Mouse (Mus musculus): Measurements from ENCODE around the gene 4930438A08Rik.
"Not testable (repeated sequence)": the region's sequence is repeated elsewhere in the genome, so short reads cannot be mapped to it uniquely, and the experiment has no call there.

The 4930438A08Rik gene

GRCm38 (mm10) chr11:58274572-58274971 is at the start of gene 4930438A08Rik:
TSS of gene 4930438A08Rik (plus strand) at chr11:58274799.
- no peak for DNase-seq (ENCODE audit: low spot score in 2 of 2)

GRCm38 (mm10) chr11:58224872-58225271 is 49.7 kb upstream of the 4930438A08Rik start:
- not testable (repeated sequence) for DNase-seq (ENCODE audit: low spot score in 2 of 2)

GRCm38 (mm10) chr11:58225655-58226054 is 48.9 kb upstream of the 4930438A08Rik start:
- DNase-seq (ENCODE audit: low spot score in 2 of 2), result peak; percentile 57 to 70

GRCm38 (mm10) chr11:58226425-58226824 is 48.2 kb upstream of the 4930438A08Rik start:
- DNase-seq (ENCODE audit: low spot score in 2 of 2), result no peak

DNA sequence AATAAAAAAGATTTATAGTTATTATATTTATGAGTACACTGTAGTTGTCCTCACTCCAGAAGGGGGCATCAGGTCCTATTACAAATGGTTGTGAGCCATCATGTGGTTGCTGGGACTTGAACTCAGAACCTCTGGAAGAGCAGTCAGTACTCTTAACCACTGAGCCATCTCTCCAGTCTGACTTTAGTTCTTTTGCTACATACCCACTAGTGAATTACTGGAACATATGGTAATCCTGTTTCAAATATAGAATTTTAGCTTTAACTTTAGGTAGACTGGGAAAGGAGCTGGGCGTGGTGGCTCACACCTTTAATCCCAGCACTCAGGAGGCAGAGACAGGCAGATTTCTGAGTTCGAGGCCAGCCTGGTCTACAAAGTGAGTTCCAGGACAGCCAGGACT is 46.6 kb upstream of the 4930438A08Rik start:
- not testable (repeated sequence) for DNase-seq (ENCODE audit: low spot score in 2 of 2)

DNA sequence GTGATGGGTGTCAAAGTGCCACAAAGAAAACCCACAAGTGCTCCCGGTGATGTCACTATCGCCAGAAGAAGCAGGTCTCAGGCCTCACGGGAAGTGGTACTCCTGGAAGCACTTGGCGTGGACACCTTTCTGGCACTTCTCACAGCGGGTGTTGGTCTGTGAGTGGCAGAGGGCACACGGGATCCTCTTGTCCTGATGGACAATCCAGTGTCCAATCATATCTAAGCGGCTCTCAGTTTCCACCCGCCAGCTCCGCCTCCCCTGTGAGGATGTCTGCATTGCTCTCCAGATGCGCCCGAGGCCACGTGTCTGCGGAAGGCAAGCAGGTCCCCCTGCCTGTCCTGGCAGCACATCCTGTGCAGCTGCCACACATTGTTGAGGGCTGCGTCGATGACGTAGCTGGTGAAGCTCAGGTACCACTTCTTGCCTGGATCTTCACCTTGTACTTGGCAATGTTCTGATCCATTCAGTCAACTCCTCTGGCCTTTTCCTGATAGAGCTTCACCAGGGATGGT is 44.1 kb upstream of the 4930438A08Rik start:
- DNase-seq (ENCODE audit: low spot score in 2 of 2), result no peak

GRCm38 (mm10) chr11:58231156-58231555 is 43.4 kb upstream of the 4930438A08Rik start:
- DNase-seq (ENCODE audit: low spot score in 2 of 2), result no peak

DNA sequence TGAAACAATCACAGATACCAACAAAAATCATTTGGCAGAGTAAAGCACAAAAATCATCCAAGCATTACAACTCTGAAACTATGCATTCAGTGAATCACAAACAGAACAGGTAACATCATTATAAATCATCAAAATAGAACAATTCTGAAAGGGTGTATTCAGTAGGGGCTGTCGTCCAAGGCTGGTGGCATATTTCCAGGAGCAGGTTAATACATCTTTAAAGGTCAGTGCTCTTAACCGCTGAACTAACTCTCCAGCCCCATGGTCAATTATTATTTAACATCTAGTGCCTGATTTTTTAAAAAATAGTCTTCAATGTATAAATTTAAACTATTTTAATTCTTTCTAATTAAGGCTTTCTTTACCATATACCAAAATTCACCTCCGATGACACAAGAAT is 40.0 kb upstream of the 4930438A08Rik start:
- not testable (repeated sequence) for DNase-seq (ENCODE audit: low spot score in 2 of 2)

- DNase-seq (ENCODE audit: low spot score in 2 of 2), result no peak
These were observed 39.4 kb upstream of the 4930438A08Rik start for GRCm38 (mm10) chr11:58235152-58235551.

DNA sequence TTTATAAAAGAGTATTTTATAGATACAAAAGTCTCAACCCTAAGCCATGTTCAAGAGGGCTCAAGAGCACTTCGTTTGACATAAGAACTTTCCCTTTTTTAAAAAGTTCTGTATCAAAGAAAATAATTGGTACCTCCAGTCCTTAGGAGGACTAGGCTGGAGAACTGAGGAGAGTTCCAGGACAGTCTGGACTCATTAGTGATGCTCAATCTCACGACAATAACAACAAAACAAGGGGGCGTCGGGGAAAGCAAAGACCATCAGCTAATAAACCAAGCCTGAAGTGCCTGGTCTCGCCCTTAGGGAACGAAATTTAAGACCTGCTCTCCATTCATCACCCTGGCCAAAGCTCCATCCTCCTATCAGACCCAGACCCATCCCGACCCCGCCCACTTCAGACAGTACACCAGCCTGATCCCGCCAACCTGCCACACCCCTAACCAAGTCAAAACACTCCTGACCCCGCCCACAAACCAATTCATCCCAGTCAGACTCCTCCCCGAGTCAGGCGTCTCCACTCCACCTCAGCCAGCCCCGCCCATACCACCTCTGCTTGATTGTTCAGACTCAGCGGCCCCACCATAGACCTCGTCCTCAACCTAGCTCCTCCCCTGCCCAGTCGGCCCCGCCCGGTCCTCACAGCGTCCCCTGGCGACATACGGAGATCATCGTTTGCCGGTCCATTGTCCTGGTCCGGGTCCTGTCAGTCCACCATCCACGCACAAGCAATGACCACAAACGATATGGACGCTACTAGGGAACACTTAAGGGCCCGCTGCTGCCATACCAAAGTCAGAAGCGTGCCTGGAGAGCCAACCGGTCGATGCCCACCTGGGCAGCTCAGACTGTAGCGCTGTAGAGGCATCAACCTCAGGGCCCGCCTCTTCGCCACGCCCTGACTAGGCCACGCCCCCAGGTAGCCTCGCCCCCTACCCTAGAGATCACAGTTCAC is 35.5 kb upstream of the 4930438A08Rik start:
- no peak for DNase-seq (ENCODE audit: low spot score in 2 of 2)

DNA sequence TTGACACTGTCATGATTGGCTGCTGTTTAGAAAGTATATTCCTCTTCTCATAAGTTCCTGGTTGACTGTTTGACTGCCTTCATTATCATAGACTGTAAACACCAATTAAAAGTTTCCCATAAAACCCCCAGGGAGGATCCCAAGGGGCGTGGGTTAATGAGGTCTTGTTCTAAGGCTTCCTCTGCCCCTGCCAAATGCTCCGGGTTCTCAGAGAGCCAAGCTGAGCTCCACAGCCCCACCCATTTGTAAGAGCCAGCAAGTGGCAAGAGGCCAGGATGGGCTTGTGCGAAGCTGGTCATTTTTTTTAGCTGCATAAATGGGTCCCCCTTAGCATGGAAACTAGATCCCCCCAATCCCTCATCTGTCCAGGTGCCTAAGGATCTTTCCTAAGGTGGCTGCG is 27.3 kb upstream of the 4930438A08Rik start:
- no peak for DNase-seq (ENCODE audit: low spot score in 2 of 2)

DNA sequence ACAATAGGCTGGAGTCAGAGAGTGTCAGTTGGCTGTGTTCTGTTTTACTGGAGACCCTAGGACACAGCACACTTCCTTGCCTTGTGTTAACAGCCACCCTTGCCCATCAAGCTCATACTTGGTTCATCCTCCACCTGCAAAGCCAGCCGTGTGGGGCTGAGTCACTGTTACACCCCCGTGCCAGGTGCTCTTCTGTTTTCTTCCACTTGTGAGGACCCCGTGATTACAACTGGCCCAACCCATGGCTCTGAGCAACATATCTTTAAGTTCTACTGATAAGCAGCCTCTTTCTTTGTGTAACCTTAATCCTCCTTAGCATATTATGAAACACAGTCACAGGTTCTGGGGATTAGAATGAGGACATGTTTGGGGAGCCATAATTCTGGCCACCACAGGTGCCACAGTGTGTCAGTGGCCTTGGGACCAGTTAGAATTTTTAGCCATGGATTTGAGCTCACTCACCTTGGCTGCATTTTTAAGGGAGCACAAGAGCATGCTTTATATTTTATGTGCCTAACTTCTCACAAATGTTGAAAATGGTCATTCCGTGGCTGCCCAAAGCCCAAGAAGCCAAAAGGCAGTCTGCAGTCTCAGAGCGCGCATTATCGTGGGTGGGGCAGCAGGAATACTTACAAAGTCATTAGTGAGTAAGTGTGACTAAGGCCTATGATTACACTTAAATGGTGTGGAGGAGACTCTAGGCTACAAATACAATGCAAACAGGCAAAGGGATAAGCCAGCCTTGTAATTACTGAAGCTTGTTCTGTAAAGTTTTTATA is 25.2 kb upstream of the 4930438A08Rik start:
- no peak for DNase-seq (ENCODE audit: low spot score in 2 of 2)

DNA sequence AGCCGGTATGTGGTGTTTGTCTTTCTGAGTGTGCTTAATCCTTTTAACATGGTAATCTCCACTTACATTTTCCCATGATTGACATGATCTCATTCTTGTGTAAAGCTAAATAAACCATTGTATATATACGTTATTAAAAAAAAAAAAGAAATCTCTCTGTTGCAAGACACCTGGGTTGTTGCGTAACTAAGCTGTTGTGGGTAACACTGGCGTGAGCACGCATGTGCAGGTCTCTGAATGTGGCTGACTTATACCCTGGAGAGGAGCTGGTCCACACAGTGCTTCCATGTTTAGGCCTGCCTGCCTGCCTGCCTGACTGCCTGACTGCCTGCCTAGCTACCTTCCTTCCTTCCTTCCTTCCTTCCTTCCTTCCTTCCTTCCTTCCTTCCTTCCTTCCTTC is 24.0 kb upstream of the 4930438A08Rik start:
- no peak for DNase-seq (ENCODE audit: low spot score in 2 of 2)

DNA sequence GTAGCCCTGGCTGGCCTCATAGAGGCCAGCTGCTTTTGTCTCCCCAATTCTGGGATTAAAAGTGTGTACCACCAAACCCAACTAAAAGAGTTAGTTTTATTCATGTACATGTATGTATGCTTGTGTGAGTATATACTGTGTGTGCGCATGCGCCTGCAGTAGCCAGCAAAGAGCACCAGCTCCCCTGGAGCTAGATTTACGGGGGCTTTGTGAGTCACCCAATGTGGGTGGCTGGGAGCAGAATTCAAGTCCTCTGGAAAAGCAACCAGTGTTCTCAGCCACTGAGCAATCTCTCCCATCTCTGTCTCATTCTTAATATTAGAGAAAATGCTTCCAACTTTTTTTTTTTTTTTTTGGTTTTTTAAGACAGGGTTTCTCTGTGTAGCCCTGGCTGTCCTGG is 20.2 kb upstream of the 4930438A08Rik start:
- peak; percentile 21 to 29 for DNase-seq (ENCODE audit: low spot score in 2 of 2)

- no peak for DNase-seq (ENCODE audit: low spot score in 2 of 2)
These were observed 16.8 kb upstream of the 4930438A08Rik start for GRCm38 (mm10) chr11:58257816-58258215.

DNA sequence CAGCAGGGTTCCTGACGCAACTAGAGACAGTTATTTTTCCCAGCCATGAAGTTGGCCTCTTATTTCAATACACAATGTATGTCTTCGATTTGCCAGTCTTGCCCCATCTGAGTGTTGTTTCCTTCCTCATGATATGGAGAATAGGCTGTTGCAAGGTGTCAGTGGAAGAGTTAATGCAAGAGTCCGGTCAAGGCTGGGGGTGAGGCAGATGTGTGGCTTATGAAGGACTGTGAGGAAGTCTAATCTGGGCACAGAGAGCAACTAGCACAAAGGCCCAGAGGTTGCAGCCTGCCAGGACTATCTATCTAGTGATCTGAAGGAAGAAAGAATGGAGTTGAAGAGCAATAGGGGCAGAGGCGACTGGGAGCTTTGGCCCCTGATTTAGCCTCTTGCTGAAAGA is 14.4 kb upstream of the 4930438A08Rik start:
- DNase-seq (ENCODE audit: low spot score in 2 of 2), result no peak

- no peak for DNase-seq (ENCODE audit: low spot score in 2 of 2)
These were observed 12.8 kb upstream of the 4930438A08Rik start for GRCm38 (mm10) chr11:58261826-58262225.

DNA sequence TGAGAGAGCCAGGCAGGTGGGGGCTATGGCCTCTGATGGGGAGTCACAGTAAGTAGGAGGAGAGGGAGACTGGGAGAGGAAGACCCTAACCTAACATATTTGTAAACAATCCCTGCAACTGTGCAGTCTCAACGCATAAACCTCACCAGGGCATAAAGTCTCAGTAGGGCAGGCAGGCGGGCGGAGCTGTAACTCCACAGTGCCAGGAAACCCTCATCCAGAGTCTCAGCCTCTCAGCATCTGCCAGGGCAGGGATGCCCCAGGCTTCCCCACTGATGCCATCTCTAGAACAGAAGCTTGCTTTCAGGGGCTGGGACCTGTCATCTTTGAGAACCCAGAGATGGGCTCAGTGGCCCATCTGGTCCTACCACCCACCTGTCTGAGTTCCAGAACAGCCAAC is 12.3 kb upstream of the 4930438A08Rik start:
- DNase-seq (ENCODE audit: low spot score in 2 of 2), result no peak

GRCm38 (mm10) chr11:58263516-58263915 is 11.1 kb upstream of the 4930438A08Rik start:
- no peak for DNase-seq (ENCODE audit: low spot score in 2 of 2)

GRCm38 (mm10) chr11:58264546-58264945 is 10.1 kb upstream of the 4930438A08Rik start:
- DNase-seq (ENCODE audit: low spot score in 2 of 2), result no peak

DNA sequence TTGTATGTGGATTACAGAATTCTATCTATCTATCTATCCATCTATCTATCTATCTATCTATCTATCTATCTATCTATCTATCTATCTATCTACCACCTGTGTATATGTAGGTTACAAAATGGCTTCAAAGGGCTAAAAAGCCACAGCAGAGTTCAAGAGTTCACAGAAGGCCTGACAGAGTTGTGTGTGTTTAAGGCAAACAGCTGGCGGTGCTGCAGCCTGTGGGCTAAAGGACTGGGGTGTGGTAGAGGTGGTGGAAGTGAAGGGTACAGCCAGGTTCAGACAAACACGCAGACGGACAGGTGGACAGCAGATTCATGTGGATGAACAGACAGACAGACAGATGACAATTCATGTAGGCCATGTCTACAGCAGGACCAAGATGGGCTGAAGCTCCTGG is 6.3 kb upstream of the 4930438A08Rik start:
- no peak for DNase-seq (ENCODE audit: low spot score in 2 of 2)

- DNase-seq (ENCODE audit: low spot score in 2 of 2), result no peak
These were observed 1.2 kb downstream of the 4930438A08Rik start for GRCm38 (mm10) chr11:58275756-58276155.
